Mouse (Mus musculus) adrenal gland, adult 10 weeks (tissue): ENCODE data around the gene Psg20. TPM values are rescaled to one million over a fixed set of nuclear protein-coding genes. Genes with fewer than 3 reads are reported as not detected.

Experiments used
- polyA plus RNA-seq: library from polyadenylated mRNA; stranded (reverse); fragments of 350-450 nt; fragmentation: Illumina TruSeq; extraction: RNeasy Lipid Tissue Mini Kit (QIAGEN cat#74804); gene quantifications from one replicate; pipeline ENCODE4 v1.2.3, GENCODE M21; 2014; ENCODE audit warnings: low read depth, low replicate concordance

Psg20 gene
- not detected for polyA plus RNA-seq

GRCm38 (mm10) chr7:18686085-18686484 lies at the start of gene Psg20:
TSS of gene Psg20 (minus strand) at chr7:18686185.

GRCm38 (mm10) chr7:18717790-18718189 lies 31.8 kb upstream of the Psg20 start, which contains the start of gene Psg22:
TSS of gene Psg22 (plus strand) at chr7:18718090.

GRCm38 (mm10) chr7:18656625-18657024 lies 29.4 kb downstream of the Psg20 start, which contains the start of gene Psg21:
TSS of gene Psg21 (minus strand) at chr7:18656725.

Other genes with a start within 250 kb of the Psg20 start
- not detected for gene Psg26, start 202.0 kb downstream of the Psg20 start, polyA plus RNA-seq
- gene Psg25, start 153.9 kb downstream of the Psg20 start, polyA plus RNA-seq = not detected
- not detected for gene Psg27, start 118.9 kb downstream of the Psg20 start, polyA plus RNA-seq
- not detected for gene Psg23, start 69.7 kb downstream of the Psg20 start, polyA plus RNA-seq
- gene Psg21, start 29.5 kb downstream of the Psg20 start, polyA plus RNA-seq = not detected
- not detected for gene Psg22, start 31.9 kb upstream of the Psg20 start, polyA plus RNA-seq
- gene Psg19, start 112.3 kb upstream of the Psg20 start, polyA plus RNA-seq = not detected
- gene Psg17, start 135.4 kb upstream of the Psg20 start, polyA plus RNA-seq = not detected
- gene Mill2, start 153.8 kb upstream of the Psg20 start, polyA plus RNA-seq = 8.3 TPM
- gene Pglyrp1, start 185.1 kb upstream of the Psg20 start, polyA plus RNA-seq = not detected
- gene Ccdc61, start 224.2 kb upstream of the Psg20 start, polyA plus RNA-seq = not detected
- 0.93 TPM for gene Nova2, start 239.7 kb upstream of the Psg20 start, polyA plus RNA-seq